Mouse (Mus musculus): ENCODE measurements around the gene Wasf2.
A peak's percentile ranks its signal among the peaks of the same experiment; 100 is the strongest.

Wasf2 gene

DNA sequence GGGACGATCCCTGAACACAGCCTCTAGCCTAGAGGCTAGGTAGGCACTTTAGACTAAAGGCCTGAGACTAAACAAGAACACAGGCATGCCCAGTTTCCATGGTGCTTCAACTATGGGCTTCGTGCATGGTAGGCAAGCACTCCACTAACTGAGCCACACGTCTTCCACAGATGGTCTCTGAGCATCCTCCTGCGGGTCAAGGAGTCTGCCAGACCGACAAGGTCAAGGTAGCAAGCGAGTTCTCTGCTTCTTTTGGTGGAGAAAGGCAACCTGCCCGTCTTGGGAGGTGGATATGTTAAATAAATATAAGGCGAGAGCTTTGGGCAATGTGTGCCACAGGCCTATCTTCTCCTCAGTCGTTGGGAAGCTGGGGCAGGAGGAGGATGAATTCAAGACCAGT is 28.6 kb upstream of the Wasf2 start:
- DNase-seq = peak in 1 of 2 experiments; percentile 52

DNA sequence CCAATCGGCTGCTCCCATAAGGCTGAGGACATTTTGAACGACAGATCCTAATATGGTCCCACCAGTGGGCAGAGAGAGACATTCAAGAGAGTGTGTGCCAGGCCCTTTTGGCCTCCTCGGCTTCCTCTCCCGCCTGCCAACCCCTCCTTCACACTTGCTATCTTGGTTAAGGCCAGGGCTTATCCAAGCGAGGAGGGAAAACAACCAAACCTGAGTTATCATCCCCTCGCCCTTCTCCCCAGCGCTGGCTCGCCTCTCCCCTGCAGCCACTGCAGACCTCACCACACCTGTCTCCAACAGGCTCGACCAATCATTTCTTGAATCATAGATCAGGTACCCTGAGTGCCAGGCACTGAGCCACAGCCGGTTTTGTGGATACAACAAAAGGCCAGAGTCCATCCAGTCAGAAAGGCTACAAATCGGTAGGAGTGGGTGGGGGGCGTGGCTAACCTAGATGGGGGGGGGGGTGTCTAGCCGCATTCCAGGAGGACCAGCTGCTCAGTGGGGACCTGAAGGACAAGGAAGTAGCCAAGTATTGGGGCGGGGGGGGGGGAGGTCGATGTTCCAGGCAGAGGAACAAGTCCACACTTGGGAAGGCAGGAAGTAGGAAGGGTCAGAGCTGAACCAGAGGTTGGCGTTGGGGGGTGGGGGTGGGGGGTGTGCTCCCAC is 26.6 kb upstream of the Wasf2 start:
- peak; percentile 56 to 61 for DNase-seq

DNA sequence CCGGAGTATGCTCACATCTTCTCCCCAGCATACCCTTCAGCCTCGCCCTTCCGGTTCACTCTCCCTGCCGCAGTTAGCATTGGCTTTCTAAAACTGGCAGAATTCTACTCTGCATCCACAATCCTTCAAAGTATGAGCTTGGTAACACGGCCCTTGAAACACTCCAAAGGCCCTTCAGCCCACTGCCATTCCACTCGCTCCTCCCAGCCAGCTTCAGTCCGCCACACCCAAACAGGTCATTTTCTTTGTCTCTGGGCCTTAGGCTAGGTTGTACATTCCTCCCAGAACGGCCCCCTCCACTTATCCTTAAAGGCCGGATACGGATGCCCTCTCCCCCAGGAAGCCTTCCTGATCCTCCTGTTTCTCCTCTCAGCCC is 26.1 kb upstream of the Wasf2 start:
- DNase-seq = no peak

DNA sequence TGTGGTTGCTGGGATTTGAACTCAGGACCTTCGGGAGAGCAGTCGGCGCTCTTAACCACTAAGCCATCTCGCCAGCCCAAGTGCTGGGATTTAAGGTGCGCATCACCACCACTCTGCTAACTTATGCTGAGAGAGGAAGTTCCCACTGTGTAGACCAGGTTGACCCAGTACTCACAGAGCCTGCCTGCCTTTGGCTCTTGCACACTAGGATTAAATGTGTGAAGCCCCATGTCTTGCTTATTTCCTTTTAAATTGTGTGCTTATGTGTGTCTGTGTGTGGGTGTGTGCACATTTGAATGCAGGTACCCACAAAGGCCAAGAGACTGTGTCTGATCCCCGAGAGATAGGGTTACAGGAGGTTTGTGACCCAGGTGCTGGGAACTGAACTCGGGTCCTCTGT is 23.6 kb upstream of the Wasf2 start:
- no peak for DNase-seq

DNA sequence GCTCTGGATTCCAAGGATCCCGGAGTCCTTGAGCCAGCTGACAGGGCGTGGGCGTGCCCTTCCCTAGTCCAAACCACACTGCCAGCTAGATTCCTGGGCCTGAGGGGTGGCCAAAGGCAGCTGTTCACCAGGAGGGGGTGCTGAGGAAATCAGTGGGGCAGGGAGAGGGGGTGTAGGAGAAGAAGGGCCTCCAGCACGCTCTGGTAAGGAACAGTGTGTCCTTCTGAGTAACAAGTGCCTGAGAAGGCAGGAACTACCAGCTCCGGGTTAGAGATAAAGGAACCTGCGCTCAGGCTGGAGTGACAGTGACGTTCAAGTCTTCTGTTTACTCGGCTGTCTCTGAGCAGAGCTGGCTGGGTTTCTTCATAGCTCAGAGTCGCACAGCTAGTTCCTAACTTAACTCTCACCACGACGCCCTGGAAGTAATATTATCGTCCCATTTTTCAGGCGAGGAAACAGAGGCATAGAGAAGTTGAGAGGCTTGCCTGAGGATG is 22.5 kb upstream of the Wasf2 start:
- DNase-seq = peak in 1 of 2 experiments; percentile 28

DNA sequence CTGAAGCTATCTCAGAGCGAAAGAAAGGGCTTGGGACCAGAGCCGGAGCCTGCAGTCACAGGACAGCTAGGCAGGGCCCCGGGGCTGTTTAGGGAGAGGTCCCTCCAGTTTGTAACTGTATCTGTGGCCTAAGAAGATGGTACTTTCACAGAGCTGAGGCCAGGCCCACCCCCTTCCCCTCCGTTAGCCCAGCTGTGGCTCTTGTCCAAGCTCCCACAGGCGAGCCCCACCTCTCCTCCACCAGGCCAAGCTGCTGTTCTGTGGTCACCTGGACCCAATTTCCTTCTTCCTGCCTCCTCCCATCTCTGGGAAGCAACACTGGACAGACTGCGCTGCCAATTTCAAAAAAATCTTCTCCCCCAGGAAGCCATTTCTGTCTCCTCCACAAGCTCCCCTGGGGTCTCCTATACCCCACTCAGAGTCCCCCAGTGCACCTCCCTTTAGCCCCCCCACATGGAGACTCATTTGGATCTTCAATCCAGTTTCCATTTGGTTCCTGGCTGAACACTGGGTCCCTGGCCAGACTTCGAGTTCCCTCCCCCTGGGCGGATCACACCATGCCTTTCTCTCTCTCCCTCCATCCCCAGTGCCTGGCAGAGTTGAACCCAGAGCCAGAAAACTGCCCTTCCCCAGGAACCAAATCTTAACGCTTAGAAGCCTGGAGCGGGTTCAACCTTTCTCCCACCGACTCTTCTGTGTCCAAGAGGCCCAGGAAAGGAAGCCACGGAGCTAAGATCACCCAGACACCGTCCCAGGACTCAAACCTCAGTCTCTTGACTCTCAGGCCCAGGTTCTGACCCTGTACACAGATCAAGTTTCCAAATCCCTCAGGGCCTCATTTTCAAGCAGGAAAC is 21.6 kb upstream of the Wasf2 start:
- DNase-seq = no peak

DNA sequence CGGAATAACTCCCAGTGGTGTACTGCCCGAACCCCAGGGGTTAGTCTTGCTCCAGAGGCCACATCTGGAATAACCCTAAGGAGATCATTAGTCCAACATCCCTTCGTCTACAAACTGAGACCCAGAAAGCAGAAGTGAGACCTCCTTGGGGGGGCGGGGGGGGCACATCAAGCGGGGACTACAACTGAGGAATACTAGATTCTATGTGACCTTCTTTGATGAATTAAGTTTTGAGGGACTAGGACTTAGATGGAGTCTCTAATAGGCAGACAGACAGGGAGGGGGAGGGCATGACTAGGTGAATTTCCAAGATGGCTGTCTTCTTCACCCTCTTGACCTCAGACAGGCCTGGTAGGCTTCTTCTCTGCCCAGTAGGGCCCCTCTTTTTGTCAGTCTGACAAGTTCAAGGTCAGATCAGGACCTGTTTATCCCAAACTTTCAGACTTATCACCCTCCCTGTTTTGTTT is 20.9 kb upstream of the Wasf2 start:
- no peak for DNase-seq

DNA sequence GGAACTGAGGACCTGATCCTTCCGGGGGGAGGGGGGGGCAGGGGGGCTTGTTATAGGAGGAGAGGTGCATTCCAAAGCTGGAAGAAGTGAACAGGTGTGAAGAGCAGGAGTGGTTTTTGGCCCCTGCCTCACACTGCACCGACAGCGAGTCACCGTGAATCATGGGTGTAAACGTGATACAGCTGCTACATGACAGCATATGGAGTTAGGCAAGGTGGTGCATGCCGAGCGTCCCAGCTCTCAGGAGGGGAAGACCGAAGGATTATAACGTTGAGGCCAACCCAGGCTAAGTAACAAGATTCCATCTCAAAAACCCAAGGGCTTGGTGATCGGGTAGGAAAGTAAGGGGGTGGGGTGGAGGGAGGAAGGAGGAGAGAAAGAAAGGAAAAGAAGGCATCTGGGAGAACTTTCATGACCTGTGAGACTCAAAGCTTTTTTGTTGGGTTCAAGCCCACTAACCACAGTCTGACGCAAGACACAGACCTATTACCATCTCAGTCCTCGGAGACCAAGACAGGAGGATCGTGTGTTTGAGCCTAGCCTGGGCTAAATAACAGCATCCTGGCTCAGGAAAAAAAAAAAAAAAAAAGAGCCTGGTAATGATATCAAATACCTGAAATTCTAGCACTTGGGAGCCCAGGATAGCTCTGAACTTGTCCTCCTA is 18.0 kb upstream of the Wasf2 start:
- no peak for DNase-seq

DNA sequence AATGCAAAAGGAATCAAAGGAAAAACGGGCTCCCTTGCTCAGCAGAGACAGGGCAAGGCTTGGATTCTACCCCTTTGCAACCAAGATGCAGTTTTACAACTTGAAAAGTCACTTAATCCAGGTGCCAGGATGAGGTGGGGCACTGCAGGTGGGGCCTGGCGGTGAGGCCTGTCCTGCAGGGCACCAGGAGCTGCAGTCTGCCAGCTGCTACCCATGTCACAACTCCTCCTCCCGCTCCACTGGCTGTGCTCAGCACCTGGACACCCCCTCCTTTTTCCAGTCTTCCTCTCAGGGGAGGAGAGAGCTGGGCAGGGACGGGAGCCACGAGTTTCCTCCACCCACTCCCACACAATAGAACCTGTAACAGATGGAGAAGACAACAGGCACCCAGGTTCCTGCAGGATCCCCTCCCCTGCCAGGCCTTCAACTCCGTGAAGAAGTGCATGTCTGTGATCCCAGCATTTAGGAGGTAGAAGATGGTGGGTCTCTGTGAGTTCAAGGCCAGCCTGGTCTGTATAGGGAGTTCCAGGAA is 16.9 kb upstream of the Wasf2 start:
- no peak for DNase-seq

DNA sequence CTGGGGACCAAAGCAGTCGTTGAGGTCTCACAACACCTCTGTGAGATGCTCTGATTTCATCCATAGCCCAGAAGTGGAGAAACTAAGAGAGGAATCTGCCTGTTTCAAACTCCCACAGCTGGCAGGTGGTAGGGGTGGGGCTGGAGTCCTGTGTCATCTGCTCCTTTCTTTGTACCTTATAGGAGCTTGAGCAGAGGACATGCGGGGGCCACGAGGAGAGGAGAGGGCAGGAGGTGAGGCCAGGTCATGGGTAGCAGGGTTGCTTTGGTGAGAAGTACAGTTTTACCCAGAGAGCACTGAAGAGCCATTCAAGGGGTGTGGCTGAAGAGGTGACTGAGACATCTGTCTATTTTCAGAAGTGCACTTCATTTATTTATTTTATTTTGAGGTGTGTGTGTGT is 15.5 kb upstream of the Wasf2 start:
- no peak for DNase-seq

DNA sequence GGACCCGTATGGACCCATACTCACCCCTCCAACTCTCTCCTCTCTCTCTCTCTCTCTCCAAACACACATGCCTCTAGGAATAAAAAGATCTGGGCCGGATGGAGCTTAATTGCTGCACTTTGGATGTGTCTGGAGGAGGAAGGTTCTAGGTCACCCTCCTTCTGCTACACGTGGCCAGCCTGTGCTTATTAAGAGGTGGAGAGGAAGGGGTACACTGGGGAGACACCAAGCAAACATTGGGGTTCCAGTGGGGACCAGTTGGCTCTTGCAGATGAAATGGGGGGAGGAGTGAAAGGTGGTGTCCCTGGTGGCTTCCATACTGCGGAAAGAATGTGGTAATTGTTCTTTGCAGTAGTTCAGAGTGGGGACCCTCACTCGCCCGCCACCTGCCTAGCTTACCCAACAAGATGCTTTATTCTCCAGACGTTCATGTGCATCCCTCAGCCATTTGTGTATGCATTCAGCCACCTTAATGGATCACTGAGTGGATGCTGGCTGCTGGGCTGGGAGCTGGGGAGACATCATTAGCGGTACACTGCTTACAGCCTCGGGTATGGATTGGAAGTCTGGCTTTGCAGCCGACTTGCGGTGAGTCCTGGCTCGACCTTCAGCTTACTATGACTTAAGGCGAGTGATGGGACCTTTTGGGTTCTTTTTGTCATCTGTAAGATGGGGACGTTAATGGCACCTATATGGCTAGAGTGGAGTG is 14.4 kb upstream of the Wasf2 start:
- no peak for DNase-seq

DNA sequence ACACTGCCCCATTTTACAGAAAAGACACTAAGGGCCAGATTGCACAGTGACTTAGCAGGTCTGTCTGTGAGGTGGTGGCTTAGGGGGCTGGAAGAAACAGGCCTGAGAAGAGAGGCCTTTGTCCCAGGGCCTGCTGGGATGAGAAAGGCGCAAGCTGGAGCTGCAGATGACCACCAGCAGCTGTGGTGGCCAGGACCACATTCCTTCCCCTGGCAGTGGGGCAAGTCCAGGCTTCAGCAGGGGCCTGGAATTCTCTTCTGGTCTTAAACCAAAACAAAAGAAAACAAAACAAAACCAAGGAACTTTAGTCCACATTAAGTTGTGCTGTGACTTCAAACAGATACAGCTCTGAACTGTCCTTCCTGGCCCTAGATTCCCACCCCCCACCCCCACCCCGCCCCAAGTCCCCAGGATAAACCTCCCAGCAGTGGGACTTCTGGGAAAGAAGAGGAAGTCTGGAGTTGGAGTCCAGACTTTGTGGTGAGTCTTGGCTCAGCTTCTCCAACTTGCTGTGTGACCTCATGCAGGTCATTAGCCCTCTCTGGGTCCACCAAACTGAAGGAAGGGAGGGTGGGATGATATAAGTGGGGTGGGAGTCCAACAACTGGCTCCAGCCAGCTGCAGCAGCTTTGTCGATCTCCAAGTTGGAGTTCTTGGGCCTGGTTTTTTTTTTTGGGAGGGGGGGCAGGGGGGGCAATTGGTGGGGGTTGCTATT is 13.4 kb upstream of the Wasf2 start:
- DNase-seq = no peak

DNA sequence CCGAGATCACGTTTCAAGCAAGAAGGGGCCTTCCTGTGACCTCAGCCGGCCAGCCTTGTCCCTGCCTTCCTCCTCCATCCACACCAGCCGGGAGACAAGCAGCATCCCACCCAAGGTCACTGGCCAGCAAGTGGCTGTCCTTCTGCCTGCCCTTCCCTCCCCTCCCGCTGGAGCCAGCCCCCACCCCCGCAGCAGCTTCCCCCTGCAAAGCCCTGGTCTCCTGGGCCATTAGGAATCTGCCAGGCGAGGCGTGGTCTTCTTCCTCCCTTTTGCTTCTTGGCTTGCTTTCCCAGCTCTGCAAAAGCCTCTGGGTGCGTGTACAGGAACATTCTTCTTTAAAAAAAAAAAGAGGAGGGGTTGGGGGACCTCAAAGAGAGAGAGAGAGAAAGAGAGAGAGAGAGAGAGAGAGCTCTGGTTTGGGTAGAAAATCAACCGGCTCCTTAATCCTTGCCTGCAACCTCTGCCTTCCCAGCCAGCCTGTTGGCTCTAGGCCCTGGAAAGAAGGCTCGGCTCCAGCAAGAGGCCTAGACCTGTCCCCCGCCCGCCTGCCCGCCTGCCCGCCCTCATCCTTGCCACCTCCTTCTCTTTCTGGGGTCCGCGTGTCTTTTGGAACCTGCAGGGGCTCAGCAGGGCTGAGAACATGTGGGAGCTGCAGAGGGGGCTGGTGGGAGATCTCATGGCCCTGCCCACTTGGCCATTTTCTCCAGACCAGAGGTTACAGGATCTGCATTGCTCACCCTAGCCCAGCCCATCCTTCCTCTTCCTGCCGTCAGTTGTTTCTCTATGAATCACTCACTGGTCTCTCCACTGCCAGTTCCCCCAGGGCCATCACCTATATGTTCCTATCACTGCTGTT is 12.5 kb upstream of the Wasf2 start:
- DNase-seq = peak; percentile 79 to 85

DNA sequence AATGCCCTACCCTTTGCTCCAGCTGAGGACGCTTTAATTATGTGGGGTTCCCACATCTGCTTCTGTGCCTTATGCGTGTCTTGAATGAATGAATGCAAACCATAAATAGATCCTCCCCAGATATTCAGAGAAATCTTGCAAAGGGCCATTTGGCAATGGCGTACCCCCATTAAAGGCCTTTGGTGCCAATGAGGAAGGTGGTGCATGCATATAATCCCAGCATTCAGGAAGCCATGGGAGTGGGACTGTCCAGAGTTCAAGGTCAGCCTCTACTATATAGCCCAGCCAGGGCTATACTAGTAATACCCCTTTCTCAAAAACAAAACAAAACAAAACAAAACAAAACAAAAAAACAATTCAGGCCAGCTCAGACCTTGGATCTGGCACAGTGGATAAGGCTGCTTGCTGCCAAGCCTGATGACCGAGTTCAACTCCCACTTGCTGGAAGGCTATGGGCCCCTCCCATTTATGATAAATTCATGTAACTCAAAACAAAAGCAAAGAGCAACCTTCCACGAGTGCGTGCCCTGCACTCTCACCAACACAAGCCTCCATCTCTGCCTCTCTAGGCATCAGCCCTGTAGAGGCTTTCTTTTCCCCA is 11.4 kb upstream of the Wasf2 start:
- no peak for DNase-seq

DNA sequence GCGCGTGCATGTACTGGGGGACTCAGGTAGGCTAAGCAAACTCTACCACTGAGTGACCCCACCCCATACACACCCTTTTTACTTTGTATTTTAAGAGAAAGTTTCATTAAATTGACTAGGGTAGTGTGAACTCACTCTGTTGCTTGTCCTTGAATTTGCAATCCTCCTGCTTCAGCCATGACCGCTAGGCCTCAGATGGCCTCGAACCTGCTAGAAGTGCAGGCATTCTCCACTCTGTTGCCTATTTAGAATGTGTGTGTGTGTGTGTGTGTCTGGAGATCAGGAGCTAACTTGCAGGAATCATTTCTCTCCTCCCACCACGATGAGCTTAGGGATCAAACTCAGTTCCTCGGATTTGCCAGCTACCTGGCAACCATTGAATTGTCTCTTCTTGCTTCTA is 10.7 kb upstream of the Wasf2 start:
- DNase-seq = no peak

DNA sequence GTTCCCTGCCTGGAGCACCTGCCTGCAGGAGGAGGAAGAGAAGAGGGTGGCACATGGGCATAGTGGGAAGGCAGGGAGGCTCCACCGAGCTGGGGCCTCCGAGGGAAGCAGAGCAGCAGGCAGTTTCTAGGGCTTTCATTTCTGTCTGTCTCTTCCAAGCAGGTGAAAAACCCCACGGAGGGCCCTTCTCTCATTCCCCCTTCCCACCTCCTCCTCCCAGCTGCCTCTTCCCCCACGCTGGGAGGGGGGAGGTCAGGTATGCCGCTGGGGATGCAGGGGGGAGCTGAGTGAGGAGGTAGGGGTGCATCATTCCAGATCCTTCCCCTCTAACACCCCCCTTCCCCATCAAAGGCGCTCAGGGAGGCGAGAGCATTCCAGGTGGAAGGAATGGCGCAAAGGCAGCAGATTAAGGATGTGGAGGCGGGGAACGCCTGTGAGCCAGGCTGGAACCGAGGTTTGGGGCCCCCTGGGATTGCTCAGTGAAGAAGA is 9.4 kb upstream of the Wasf2 start:
- no peak for DNase-seq

DNA sequence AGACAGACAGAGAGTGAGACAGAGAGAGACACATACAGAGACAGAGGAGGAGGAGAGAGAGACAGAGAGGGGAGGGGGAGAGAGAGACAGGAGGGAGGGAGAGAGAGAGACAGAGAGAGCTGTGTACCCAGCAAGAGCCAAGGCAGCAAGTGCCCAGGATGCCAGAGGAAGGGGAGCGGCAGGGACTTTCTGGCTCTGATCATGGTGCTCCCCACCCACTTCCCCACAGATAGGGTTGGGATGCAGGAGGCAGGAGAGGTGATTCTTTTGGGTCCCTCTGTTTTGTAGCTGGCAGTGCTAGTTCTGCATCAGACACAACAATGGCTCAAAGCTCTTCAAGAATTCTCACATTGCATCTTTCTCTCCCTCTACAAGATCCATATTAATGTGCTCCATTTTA is 8.9 kb upstream of the Wasf2 start:
- no peak for DNase-seq

DNA sequence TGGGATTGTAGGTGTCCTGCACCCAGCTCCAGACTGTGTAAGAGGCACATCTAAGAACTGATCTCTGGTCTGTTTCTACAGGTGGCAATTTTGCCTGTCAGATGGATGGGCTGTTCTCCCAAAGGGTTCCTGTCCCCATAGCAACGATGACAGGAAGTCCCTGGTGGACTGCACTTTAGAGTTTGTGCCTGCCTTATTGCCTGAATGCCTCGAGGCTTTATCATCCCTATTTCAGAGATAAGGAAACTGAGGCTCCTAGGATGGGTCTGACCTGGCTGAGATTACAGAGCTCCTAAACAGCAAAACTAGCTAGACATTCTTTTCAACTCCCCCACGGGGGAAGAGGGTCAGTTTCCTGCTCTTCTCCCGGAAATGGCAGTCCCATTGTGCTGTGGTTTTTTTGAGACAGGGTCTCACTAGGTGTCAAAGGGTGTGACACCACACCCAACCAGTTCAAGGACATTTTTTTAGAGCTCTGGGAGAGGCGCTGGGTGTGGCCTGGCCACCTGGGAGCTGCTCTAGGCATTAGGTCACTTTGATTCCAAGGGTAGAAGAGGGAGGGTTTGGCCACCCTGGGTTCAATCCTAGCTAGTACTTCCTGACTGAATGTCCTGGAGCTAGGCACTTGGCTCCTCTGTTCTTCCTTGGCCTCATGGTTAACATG is 8.2 kb upstream of the Wasf2 start:
- no peak for DNase-seq

DNA sequence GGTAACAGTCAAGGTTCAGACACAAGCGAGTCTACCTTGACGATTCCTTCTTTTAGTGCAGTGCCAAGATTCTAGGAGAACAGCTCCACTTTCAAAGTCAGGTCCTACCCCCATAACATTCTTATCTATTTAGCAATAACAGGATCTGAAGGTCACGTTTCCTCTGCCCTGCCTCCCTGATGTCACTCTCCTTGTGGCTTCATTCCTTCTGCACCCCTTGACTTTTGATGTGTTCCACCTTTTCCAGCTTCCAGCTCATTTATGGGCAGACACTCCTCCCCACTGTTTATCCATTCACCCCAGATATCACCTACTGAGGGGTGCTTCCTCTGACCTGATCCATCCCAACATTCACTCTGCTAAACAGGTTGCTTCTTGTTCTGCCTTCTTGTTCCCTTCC is 3.2 kb upstream of the Wasf2 start:
- DNase-seq = no peak

DNA sequence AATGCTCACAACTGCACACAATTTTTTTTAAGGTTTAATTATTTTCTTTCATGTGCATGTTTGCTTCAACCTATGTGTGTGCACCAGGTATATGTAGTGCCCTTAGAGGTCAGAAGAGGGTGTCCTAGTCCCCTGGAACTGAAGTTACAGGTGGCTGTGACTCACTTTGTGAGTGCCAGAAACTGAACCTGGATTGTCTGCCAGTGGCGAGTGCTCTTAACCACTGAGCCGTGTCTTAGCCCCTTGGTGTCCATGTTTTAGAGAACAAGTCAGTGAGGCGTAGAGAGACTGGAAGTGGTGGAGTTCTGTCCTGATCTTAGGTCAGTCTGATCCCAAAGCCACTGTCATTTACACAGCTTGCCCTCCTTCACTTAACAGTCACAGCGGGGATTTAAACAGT is 2.4 kb upstream of the Wasf2 start:
- DNase-seq = no peak
